9 mouse cellular contexts compared by ENCODE assay signal in the genomic region with DNA sequence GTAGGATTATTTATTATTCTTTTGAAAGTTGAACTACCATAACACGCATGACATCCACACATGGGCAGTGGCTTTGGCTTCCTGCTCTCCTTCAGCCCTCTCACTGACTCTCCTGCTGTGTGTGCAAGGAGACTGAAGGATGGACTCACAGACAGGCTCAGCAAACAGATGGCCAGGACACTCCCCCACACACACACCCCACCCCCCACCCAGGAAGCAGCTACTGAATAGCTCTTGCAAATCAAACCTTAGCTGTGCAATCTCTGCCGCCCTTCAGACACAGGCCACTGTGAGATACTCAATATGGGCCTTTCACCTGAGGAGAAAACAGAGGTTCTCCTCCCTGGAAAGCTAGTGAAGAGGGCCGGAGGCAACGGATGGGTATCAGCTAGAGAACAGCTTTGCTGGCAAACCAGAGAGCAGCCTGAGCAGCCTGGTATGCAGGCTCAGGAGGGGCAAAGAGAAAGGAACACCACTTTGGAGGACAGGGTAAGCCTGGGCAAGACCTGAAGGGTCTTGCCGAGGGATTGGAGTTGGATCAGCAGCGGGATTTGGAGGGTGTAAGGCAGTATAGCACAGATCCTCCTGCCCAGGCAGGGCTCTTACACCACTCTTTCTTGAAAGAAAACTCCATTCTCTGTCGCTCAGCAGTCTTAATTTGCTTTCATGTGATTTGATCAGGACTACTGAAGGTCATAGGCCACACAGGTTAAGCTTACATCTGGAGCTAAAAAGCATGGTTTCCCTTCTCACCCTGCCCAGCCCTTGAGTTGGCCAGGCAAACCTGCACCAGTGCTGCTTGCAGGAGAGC. TPM values are rescaled to one million over a fixed set of nuclear protein-coding genes. Genes with fewer than 3 reads are reported as not detected.
DNase-seq lines count a peak whose midpoint lies in the region; ATAC-seq and TF ChIP-seq lines count a peak whose summit lies in the region.
"Had no signal": no experiment of that assay in that cellular context is flagged by ENCODE, and none has a peak within 500 bp of the region (broad histone marks: within the 10 kb centered on the region; RNA-seq: fewer than 3 reads in every experiment).

No protein-coding gene starts in this region.

- DNase-seq in cerebellum, adult 11-12 months, result peak; percentile 63
- DNase-seq in cerebellum, adult 11 months, result no peak
- peak; percentile 92 for DNase-seq in brain, adult 2 months (ENCODE audit: low read depth, low spot score)
- DNase-seq in forebrain, postnatal 0 days, result no peak
- no peak for DNase-seq in ovary, postnatal 36 days (ENCODE audit: low spot score)
- no peak for DNase-seq in spleen, adult 12 weeks (ENCODE audit: low spot score)
- DNase-seq in heart, adult 9 months (ENCODE audit: low spot score in 2 of 2), result no peak
- DNase-seq: kidney, adult 8-10 months had no signal

- peak overlapping the region; percentile 87 for H3K4me3 ChIP-seq in forebrain, postnatal 0 days (ENCODE audit: low read depth, low read length)
- H3K4me3 ChIP-seq in midbrain, embryonic 16.5 days (ENCODE audit: low read depth, low read length), result peak overlapping the region; percentile 83

- peak overlapping the region; percentile 85 for H3K9ac ChIP-seq in forebrain, postnatal 0 days
- peak overlapping the region; percentile 49 for H3K9ac ChIP-seq in midbrain, embryonic 16.5 days (ENCODE audit: low read depth, low read length)

- TF ChIP-seq CTCF in forebrain, postnatal 0 days (IDR thresholded peaks at IDR 0.05; ENCODE audit: low read depth), result no peak

- H3K9me3 ChIP-seq in forebrain, postnatal 0 days (ENCODE audit: low read length), result no peaks in the 10 kb centered on the region
- H3K9me3 ChIP-seq in midbrain, embryonic 16.5 days (replicated peaks; ENCODE audit: control insufficient read depth, low read length, poor library complexity, severe bottlenecking), result no peaks in the 10 kb centered on the region

- H3K4me2 ChIP-seq in forebrain, postnatal 0 days (ENCODE audit: low read depth), result peak overlapping the region; percentile 95
- H3K4me2 ChIP-seq in midbrain, embryonic 16.5 days (ENCODE audit: low read length), result peak overlapping the region; percentile 94

- no peak overlapping the region for H3K27ac ChIP-seq in forebrain, postnatal 0 days (ENCODE audit: low read depth, low read length)
- H3K27ac ChIP-seq in midbrain, embryonic 16.5 days (ENCODE audit: low read length), result no peak overlapping the region

- no peak for ATAC-seq in forebrain, postnatal 0 days
- ATAC-seq in midbrain, embryonic 16.5 days, result no peak

- no peaks in the 10 kb centered on the region for H3K36me3 ChIP-seq in forebrain, postnatal 0 days (ENCODE audit: insufficient read depth)
- H3K36me3 ChIP-seq in midbrain, embryonic 16.5 days (ENCODE audit: control insufficient read depth, insufficient read depth, low read length), result no peaks in the 10 kb centered on the region

- 33% methylated on average over 7 of the region's 7 CpGs for WGBS in forebrain, postnatal 0 days
- WGBS in midbrain, embryonic 16.5 days, result 13% methylated on average over 7 of the region's 7 CpGs

- peaks cover 26% of the 10 kb centered on the region for H3K4me1 ChIP-seq in forebrain, postnatal 0 days (ENCODE audit: insufficient read depth)
- H3K4me1 ChIP-seq in midbrain, embryonic 16.5 days (ENCODE audit: control insufficient read depth, insufficient read depth, low read length), result peaks cover 52% of the 10 kb centered on the region

- no peaks in the 10 kb centered on the region for H3K27me3 ChIP-seq in forebrain, postnatal 0 days (ENCODE audit: insufficient read depth, low read length)
- no peaks in the 10 kb centered on the region for H3K27me3 ChIP-seq in midbrain, embryonic 16.5 days (ENCODE audit: control insufficient read depth, insufficient read depth, low read depth, low read length)

RNA-seq across cellular contexts. Expression of gene Mtcl1, which starts 3.1 kb away (rescaled TPM):
- total RNA-seq in forebrain, postnatal 0 days (2014; rRNA removed), result 21.4 and 25.7 TPM in 2 replicates
- polyA plus RNA-seq in forebrain, postnatal 0 days (2015; fragmentation: Nextera tagmentation; extraction: Ambion mirVana), result 6.7 and 8.5 TPM in 2 replicates
- polyA plus RNA-seq in midbrain, embryonic 16.5 days (2015; fragmentation: Nextera tagmentation; extraction: Ambion mirVana), result 29.4 and 34.7 TPM in 2 replicates

Comparison
In these comparisons a context has a peak if more than half of its experiments do, and no peak if none do; other contexts are left out.
1. DNase-seq: peak in cerebellum, adult 11-12 months (single experiment) and brain, adult 2 months (single experiment); none in cerebellum, adult 11 months (single experiment), forebrain, postnatal 0 days (single experiment), ovary, postnatal 36 days (single experiment), spleen, adult 12 weeks (single experiment) and heart, adult 9 months (0 of 2).